Mouse (Mus musculus) layer of hippocampus, postnatal 25 days (tissue): ENCODE results near the gene Ankrd61. TPM values are rescaled to one million over a fixed set of nuclear protein-coding genes. Genes with fewer than 3 reads are reported as not detected.

Source experiments
- DNase-seq, 2 experiments: peaks; one replicate each; pipeline ENCODE4 v3.0.0; 2022; ENCODE audit warnings: mixed read lengths in 2 of 2, low spot score in 1 of 2; ENCODE audit errors: extremely low spot score in 1 of 2
- total RNA-seq, 2 experiments: library from RNA; stranded (reverse); gene quantifications; 2 replicates each; pipeline ENCODE4 v1.2.3; 2021

Ankrd61 gene
- total RNA-seq: under 1 TPM in 1 of 2 experiments, not detected in 1; 0.15 TPM

- DNase-seq: no peak
Observed at GRCm38 (mm10) chr5:143897635-143898330, at the start of gene Ankrd61. Gene Ankrd61 (minus strand): TSS chr5:143897685.

GRCm38 (mm10) chr5:143943231-143944125 is 46.0 kb upstream of the Ankrd61 start:
- DNase-seq: peak; percentile 36 to 55

GRCm38 (mm10) chr5:143941588-143941987 is 44.1 kb upstream of the Ankrd61 start:
- no peak for DNase-seq

- no peak for DNase-seq
Observed at GRCm38 (mm10) chr5:143936156-143936555, 38.7 kb upstream of the Ankrd61 start.

GRCm38 (mm10) chr5:143933875-143934274 is 36.4 kb upstream of the Ankrd61 start:
- DNase-seq: no peak

- DNase-seq: no peak
Observed at GRCm38 (mm10) chr5:143933414-143933813, 35.9 kb upstream of the Ankrd61 start.

- peak in 1 of 2 experiments; percentile 27 for DNase-seq
Observed at GRCm38 (mm10) chr5:143932831-143933230, 35.3 kb upstream of the Ankrd61 start, which contains the start of gene Rsph10b. Gene Rsph10b (plus strand): TSS chr5:143933035.

GRCm38 (mm10) chr5:143931863-143932580 is 34.5 kb upstream of the Ankrd61 start:
- DNase-seq: no peak

GRCm38 (mm10) chr5:143930656-143931055 is 33.2 kb upstream of the Ankrd61 start:
- no peak for DNase-seq

- DNase-seq: no peak
Observed at GRCm38 (mm10) chr5:143929291-143929690, 31.8 kb upstream of the Ankrd61 start.

GRCm38 (mm10) chr5:143927875-143928274 is 30.4 kb upstream of the Ankrd61 start, which contains the start of gene Gm42421:
Gene Gm42421 (plus strand): TSS chr5:143928175.
- DNase-seq: no peak

GRCm38 (mm10) chr5:143924781-143925452 is 27.4 kb upstream of the Ankrd61 start:
- DNase-seq: no peak

GRCm38 (mm10) chr5:143918120-143918519 is 20.6 kb upstream of the Ankrd61 start:
- no peak for DNase-seq

- peak in 1 of 2 experiments; percentile 36 for DNase-seq
Observed at GRCm38 (mm10) chr5:143917418-143917817, 19.9 kb upstream of the Ankrd61 start.

GRCm38 (mm10) chr5:143916221-143916620 is 18.7 kb upstream of the Ankrd61 start:
- no peak for DNase-seq

- DNase-seq: peak; percentile 83 to 87
Observed at GRCm38 (mm10) chr5:143909417-143910400, 12.2 kb upstream of the Ankrd61 start, which contains the start of the genes Aimp2 and Pms2. Gene Aimp2 (minus strand): TSS chr5:143909847. Gene Pms2 (plus strand): TSS chr5:143909964.

GRCm38 (mm10) chr5:143908926-143909325 is 11.4 kb upstream of the Ankrd61 start:
- DNase-seq: no peak

- DNase-seq: no peak
Observed at GRCm38 (mm10) chr5:143906429-143906828, 8.9 kb upstream of the Ankrd61 start.

- no peak for DNase-seq
Observed at GRCm38 (mm10) chr5:143903813-143904212, 6.3 kb upstream of the Ankrd61 start.
